Mouse (Mus musculus) embryonic fibroblast, embryonic 13.5 days (primary cell): ENCODE data around the gene Bbs9.

Experiments
- CTCF ChIP-seq: IDR thresholded peaks from 2 replicates; pipeline ENCODE4 v1.5.1; 2011; ENCODE audit warnings: mild to moderate bottlenecking, control low read depth, low read length, moderate library complexity, borderline replicate concordance; ENCODE audit not compliant: insufficient read depth
- POLR2A ChIP-seq: IDR thresholded peaks from 2 replicates; pipeline ENCODE4 v1.6.1; 2011; ENCODE audit warnings: low read depth, mild to moderate bottlenecking, control low read depth, low read length, moderate library complexity

DNA sequence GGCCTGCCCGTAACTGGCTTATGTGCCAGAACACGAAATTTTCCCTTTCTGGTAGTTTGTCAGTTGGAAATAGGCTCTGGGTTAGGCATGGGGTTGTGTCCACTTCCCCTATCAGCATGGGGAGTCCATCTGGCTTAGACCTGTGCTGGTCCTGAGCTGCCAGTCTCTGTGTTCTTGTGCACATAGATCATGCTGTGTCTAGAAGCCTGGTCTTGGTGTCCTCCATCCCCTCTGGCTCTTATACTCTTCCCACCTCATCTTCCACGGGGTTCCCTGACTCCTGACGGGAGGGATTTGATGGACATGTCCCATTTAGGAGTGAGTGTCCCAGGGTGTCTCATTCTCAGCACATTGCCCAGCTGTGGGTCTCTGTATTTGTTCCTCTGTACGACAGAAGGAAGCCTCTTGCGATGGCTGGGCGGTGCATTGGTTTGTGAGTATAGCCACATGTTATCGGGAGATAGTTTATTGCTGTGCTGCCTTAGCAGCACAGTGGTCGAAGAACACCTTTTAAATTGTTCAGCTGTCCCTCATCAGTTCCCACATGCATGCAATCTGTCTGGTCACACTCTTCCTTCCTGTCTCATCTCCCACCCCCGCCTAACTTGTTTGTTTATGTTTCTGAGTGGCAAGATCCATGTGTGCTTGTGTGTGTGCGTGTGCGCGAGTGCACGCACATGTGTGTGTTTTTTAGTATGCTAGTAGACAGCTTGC, 101.1 kb downstream of the Bbs9 start:
- TF ChIP-seq CTCF (no peak), POLR2A (no peak)
